Mouse (Mus musculus) liver, embryonic 12.5 days (tissue): Measurements from ENCODE around the gene Ankrd60. TPM values are rescaled to one million over a fixed set of nuclear protein-coding genes. Genes with fewer than 3 reads are reported as not detected.

ENCODE experiments used
- ATAC-seq: fragments of 200-750 bp; cut with Nextera tagmentation; 2 replicates; pipeline ENCODE4 v1.8.0; 2017; ENCODE audit warnings: moderate number of reproducible peaks, mild to moderate bottlenecking, moderate library complexity
- H3K27ac ChIP-seq: fragments of 300-500 bp; sonication (generic); 2 replicates; pipeline ENCODE4 v1.5.1; 2016; ENCODE audit warnings: mild to moderate bottlenecking
- H3K27me3 ChIP-seq: fragments of 300-500 bp; sonication (generic); replicated peaks from 2 replicates; pipeline ENCODE4 v1.6.1; 2016; ENCODE audit warnings: mild to moderate bottlenecking, moderate library complexity
- H3K36me3 ChIP-seq: fragments of 300-500 bp; sonication (generic); 2 replicates; pipeline ENCODE4 v1.6.1; 2016; ENCODE audit warnings: mild to moderate bottlenecking, moderate library complexity
- H3K4me1 ChIP-seq: fragments of 300-500 bp; sonication (generic); 2 replicates; pipeline ENCODE4 v1.6.1; 2016
- H3K4me2 ChIP-seq: fragments of 300-500 bp; sonication (generic); 2 replicates; pipeline ENCODE4 v1.6.1; 2016; ENCODE audit warnings: mild to moderate bottlenecking, moderate library complexity
- H3K4me3 ChIP-seq: fragments of 300-500 bp; sonication (generic); 2 replicates; pipeline ENCODE4 v1.5.1; 2016; ENCODE audit warnings: mild to moderate bottlenecking, moderate library complexity
- H3K9ac ChIP-seq: fragments of 300-500 bp; sonication (generic); 2 replicates; pipeline ENCODE4 v1.6.1; 2016; ENCODE audit warnings: mild to moderate bottlenecking, moderate library complexity
- H3K9me3 ChIP-seq: fragments of 300-500 bp; sonication (generic); replicated peaks from 2 replicates; pipeline ENCODE4 v1.6.1; 2016; ENCODE audit warnings: mild to moderate bottlenecking, moderate library complexity
- WGBS: fragments of 180-500 bp; shearing (Covaris S2); methylation state at CpG from one replicate; pipeline ENCODE4 v1.1.7; 2016; ENCODE audit not compliant: insufficient replicate concordance; 5-methylcytosine and 5-hydroxymethylcytosine counted together
- polyA plus RNA-seq: library from polyadenylated mRNA; unstranded; fragments of >200 nt; fragmentation: Nextera tagmentation; extraction: Ambion mirVana; gene quantifications from 2 replicates; pipeline ENCODE4 v1.2.1, GENCODE M21; 2016

Ankrd60 gene
- polyA plus RNA-seq, 1 experiment from 2014 or later: not detected

DNA sequence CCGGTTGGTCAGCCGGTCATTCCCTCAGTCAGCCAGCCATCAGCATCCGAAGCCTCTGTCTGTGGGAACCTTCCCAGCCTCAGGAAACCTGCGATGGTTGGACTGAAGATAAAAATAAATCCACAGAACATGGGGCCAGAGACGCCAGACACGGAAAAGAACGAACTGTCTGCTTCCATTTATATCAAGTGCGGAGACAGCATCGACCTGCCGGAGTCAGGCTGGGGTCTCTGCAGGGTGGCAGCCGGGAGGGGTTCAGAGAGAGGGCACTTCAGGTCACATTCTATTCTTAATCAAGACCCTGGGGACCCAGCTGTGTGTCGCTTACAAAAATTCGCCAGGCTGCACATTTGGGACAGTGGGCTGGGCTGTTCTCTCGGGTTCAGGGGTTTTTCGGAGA lies 38.4 kb downstream of the Ankrd60 start:
- 65% methylated on average over 15 of the region's 15 CpGs for WGBS
- Histone ChIP-seq H3K9me3 (no peaks in the 10 kb centered on the region), H3K4me3 (no peak overlapping the region), H3K36me3 (no peaks in the 10 kb centered on the region), H3K9ac (no peak overlapping the region), H3K4me1 (no peaks in the 10 kb centered on the region), H3K27me3 (peaks cover 4% of the 10 kb centered on the region), H3K27ac (no peak overlapping the region), H3K4me2 (no peak overlapping the region)
- no peak for ATAC-seq

DNA sequence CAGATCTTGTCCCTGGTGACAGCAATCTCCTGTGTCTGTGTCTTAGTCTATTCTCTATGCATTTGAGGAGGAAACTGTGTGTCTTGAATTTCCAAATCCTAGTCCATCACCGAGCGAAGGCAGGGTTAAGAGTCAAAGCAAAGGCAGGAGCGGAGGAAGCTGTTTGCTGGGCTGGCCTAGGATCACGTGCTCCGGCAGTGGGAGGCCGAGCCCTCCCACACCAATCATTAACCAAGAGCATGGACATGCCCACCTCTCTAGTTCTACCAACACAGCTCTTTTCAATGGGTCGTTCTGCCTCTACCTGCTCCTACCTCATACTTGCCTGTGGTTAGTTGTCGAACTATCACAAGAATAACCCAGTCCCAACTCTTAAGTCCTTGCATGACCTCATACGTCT lies 42.3 kb downstream of the Ankrd60 start:
- Histone ChIP-seq H3K4me2 (no peak overlapping the region), H3K4me3 (no peak overlapping the region), H3K9me3 (no peaks in the 10 kb centered on the region), H3K9ac (no peak overlapping the region), H3K36me3 (no peaks in the 10 kb centered on the region), H3K4me1 (no peaks in the 10 kb centered on the region), H3K27ac (no peak overlapping the region), H3K27me3 (0 out of 2 replicates have a peak, but pooled peaks cover 5% of the 10 kb centered on the region)
- ATAC-seq: no peak
- 76% methylated on average over 9 of the region's 9 CpGs for WGBS

DNA sequence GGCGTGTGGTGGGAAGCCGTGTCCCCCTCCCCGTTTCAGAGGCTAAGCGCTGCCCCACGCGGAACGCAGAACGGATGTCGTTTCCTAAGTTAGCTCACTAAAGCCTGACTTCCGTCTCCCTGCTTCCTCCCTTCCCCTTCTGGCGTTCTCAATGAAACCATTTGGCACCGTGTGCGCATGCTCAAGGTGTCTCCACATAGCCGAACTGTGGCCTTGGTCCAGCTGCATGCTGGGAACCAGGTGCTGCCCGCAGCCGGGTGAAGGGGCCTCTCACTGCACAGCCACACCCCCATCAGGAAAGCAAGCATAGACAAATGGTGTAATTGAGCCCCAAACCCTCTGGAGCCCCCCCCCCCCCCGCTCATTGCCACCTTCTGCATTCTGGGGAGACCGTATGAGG lies 42.8 kb downstream of the Ankrd60 start:
- Histone ChIP-seq H3K27me3 (0 out of 2 replicates have a peak, but pooled peaks cover 5% of the 10 kb centered on the region), H3K27ac (no peak overlapping the region), H3K4me3 (no peak overlapping the region), H3K9ac (no peak overlapping the region), H3K4me2 (no peak overlapping the region), H3K36me3 (no peaks in the 10 kb centered on the region), H3K4me1 (no peaks in the 10 kb centered on the region), H3K9me3 (no peaks in the 10 kb centered on the region)
- 0 out of 2 replicates have a peak, but pooled peaks have one; percentile 9 for ATAC-seq
- 77% methylated on average over 18 of the region's 18 CpGs for WGBS

DNA sequence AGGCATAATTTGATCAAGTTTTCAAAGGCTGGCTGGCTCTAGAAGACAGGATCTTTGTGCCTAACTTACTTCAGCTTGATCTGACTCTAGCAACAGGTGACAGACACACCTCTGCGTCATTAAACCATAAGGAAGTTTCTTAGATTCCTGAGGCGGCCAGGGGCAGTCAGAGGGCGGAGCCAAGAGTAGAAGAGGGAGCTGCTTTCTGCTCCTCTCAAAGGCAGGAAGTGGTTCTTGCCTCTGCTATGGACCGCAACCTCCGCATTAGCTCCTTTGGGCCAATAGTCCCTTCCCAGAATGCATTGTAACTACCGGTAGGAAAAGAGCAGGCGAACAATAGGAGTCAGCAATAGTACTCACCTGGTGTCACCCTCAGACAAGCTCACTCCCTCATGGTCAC lies 43.6 kb downstream of the Ankrd60 start:
- Histone ChIP-seq H3K4me3 (no peak overlapping the region), H3K27me3 (0 out of 2 replicates have a peak, but pooled peaks cover 5% of the 10 kb centered on the region), H3K4me2 (no peak overlapping the region), H3K9ac (no peak overlapping the region), H3K36me3 (no peaks in the 10 kb centered on the region), H3K27ac (no peak overlapping the region), H3K9me3 (no peaks in the 10 kb centered on the region), H3K4me1 (no peaks in the 10 kb centered on the region)
- no peak for ATAC-seq
- 37% methylated on average over 7 of the region's 7 CpGs for WGBS

DNA sequence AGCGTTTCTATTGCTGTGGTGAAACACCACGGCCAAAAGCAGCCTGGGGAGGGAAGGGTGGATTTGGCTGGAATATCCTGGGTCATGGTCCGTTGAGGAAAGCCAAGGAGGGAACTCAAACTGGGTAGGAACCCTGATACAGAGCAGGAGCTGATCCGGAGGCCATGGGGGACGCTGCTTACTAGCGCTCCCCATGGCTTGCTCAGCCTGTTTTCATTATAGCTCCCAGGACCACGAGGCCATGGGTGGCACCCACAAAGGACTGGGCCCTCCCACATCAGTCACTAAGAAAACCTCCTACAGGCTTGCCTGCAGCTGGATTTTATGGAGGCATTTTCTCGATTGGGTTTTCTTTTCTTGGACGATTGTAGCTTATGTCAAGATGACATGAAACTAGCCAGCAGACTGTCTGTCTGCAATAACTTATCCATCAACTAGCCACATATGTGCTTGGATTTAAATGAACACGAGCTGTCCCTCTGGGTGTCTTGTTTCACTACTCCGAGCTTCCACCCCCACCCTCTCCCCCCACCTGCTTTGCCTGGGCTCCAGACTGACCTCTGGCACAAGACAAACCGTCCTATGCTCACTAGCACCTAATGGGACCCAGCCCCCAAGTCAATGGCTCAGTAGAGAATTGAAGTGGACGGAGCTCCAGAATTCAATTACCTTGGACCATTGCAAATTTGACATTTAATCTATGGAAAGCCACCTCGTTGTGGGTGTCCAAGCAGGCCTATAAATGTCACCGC lies 45.3 kb downstream of the Ankrd60 start:
- Histone ChIP-seq H3K4me3 (no peak overlapping the region), H3K27ac (no peak overlapping the region), H3K4me1 (no peaks in the 10 kb centered on the region), H3K27me3 (0 out of 2 replicates have a peak, but pooled peaks cover 5% of the 10 kb centered on the region), H3K36me3 (no peaks in the 10 kb centered on the region), H3K9me3 (no peaks in the 10 kb centered on the region), H3K9ac (no peak overlapping the region), H3K4me2 (no peak overlapping the region)
- WGBS: 58% methylated on average over 15 of the region's 15 CpGs
- no peak for ATAC-seq

DNA sequence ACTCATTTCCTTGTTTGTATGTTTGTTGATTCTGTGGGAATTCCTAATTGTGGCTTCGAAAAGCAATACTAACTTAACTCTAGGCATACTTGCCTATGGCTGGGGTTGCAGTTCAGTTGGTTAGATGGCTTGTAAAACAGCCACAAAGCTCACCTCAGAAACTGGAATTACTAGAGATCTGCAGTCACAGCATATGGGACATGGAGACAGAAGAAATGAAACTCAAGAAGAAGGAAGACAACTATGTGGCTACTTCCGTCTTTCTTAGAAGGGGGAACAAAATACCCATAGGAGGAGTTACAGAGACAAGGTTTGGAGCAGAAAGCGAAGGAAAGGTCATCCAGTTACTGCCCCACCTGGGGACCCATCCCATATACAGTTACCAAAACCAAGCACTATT lies 49.7 kb downstream of the Ankrd60 start:
- H3K4me3 ChIP-seq: no peak overlapping the region

DNA sequence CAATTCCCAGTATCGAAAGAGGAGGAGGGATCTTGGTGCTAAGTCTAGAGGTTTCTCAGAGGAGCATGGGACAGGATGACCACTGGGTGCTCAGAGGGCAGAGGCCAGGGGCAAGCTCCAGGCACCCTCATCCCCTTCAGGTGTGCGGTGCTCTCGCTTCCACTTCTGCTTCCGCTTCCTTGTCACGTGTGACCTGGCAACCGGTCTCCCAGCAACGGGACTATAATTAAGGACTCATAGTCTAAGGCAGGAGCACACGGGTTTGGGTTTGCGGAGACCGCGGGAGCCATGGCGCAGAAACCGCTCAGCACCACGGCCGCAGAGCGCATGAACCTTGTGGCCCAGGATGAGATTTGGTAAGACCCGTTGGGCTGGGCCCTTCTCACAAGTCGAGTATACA lies 55.8 kb downstream of the Ankrd60 start, which contains the start of gene 1700021F07Rik:
1700021F07Rik (plus strand) TSS at position 211 of the 400 bp plus-strand sequence.
- Histone ChIP-seq H3K4me1 (no peaks in the 10 kb centered on the region), H3K9me3 (no peaks in the 10 kb centered on the region), H3K4me2 (no peak within 1 kb of the TSS), H3K27ac (no peak within 1 kb of the TSS), H3K36me3 (no peaks in the 10 kb centered on the region), H3K27me3 (no peaks in the 10 kb centered on the region), H3K4me3 (no peak within 1 kb of the TSS), H3K9ac (no peak within 1 kb of the TSS)
- WGBS: 73% methylated on average over 18 of the region's 18 CpGs
- no peak for ATAC-seq

More for the DNA sequence above, 49.7 kb downstream of the Ankrd60 start:
- H3K9me3 ChIP-seq: no peaks in the 10 kb centered on the region
- no peak for ATAC-seq
- no peak overlapping the region for H3K4me2 ChIP-seq
- H3K36me3 ChIP-seq: no peaks in the 10 kb centered on the region
- WGBS: 57% methylated on average over 3 of the region's 3 CpGs
- no peak overlapping the region for H3K9ac ChIP-seq
- H3K27ac ChIP-seq: no peak overlapping the region
- H3K27me3 ChIP-seq: 0 out of 2 replicates have a peak, but pooled peaks cover 5% of the 10 kb centered on the region
- no peaks in the 10 kb centered on the region for H3K4me1 ChIP-seq

Other genes starting within 250 kb of the Ankrd60 start
- not detected in 2 replicates for gene 1700021F07Rik, start 55.8 kb downstream of the Ankrd60 start, polyA plus RNA-seq
- gene Rab22a, start 81.4 kb upstream of the Ankrd60 start, polyA plus RNA-seq: 21.5 and 25.6 TPM in 2 replicates
- not detected in 2 replicates for gene 1700010B08Rik, start 141.1 kb upstream of the Ankrd60 start, polyA plus RNA-seq
- 7.3 and 8.9 TPM in 2 replicates for gene Vapb, start 159.1 kb upstream of the Ankrd60 start, polyA plus RNA-seq